Mouse (Mus musculus) adrenal gland, postnatal 25 days (tissue): Measurements from ENCODE around the gene Gm49405. TPM values are rescaled to one million over a fixed set of nuclear protein-coding genes. Genes with fewer than 3 reads are reported as not detected.
A peak's percentile ranks its signal among the peaks of the same experiment; 100 is the strongest.

Experiments used
- DNase-seq: peaks from one replicate; pipeline ENCODE4 v3.0.0; 2021; ENCODE audit warnings: mixed read lengths
- total RNA-seq: library from RNA; stranded (reverse); gene quantifications from 2 replicates; pipeline ENCODE4 v1.2.3, GENCODE M21; 2021

The Gm49405 gene
- total RNA-seq, 1 experiment from 2014 or later, result 1.3 TPM

DNA sequence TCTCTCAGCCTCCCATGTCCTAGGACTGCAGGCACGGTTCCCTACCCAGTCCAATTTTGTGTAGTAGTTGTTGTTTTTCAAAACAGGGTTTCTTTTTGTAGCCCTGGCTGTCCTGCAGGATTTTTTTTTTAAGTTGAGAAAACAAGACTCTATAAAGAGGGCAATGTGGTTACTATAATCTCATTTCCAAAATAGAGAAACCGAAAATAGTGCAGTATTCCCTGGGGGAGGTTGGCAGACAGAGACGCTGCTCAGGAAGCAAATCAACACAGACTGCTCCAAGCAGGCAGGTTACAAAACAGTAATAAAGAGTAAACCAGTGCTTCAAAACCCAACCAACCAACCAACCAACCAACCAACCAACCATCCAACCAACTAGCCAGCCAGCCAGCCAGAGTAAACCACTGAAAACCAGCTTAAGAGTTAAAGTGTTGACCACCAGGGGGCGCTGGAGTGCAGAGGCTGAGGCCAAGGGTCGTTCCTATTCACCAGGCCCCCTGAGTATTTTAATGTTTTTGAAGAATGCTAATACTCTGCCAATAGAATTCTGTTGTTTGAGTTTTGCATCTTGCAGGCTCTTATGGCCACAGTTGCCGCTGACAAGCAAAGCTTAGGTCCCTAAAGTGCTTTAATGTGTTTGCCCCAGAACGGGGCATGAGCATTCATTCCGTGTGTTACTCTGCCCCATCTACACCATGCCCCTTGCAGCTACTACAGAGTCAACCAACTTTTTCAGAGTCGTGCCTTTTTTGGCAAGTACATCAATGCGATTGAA, 51.5 kb downstream of the Gm49405 start:
- peak; percentile 74 for DNase-seq

DNA sequence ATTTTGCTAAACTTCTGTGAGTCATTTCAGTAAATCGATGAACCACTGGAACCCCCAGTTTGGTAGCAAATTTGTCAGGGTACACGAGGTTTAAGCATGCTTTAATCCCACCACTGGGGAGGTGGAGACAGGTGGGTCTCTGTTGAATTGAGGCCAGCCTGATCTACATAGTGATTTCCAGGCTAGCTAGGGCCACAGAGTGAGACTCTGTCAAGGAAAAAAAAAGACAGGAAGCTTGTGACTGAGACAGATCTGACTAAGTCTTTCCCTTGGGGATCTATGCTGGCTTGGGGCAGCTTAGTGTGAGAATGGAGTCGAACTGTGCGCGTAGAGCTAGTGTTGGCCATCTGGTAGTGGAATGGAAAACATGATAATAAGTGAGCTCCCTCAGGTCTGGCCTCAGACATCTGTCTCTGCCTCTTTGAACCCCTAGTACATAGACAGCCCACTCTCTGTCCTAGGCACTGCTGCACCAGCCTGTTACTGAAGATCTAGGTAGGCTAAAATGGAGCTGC, 52.1 kb downstream of the Gm49405 start:
- no peak for DNase-seq

DNA sequence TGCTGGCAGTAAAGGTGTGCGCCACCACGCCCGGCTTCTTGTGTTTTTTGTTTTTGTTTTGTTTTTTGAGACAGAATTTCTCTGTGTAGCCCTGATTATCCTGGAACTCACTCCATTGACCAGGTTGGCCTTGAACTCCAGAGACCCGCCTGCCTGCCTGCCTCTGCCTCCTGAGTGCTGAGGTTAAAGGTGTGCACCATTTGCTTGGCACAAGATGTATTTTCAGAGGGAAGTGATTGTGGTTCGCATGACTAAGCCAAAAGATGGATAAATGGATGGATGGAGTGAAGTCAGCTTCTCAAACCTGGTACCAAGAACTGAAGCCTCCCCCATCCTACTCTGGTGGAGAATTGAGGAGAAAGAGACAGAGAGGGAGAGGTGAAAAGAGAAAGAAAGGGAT, 54.2 kb downstream of the Gm49405 start:
- no peak for DNase-seq

Other genes starting within 250 kb of the Gm49405 start
- gene Kmt5b, start 233.2 kb upstream of the Gm49405 start, total RNA-seq, result 72.1 and 75.9 TPM in 2 replicates
- 72.2 and 82.8 TPM in 2 replicates for gene Chka, start 148.9 kb upstream of the Gm49405 start, total RNA-seq
- gene Tcirg1, start 93.5 kb upstream of the Gm49405 start, total RNA-seq, result 83.9 and 87.0 TPM in 2 replicates
- gene Ndufs8, start 87.9 kb upstream of the Gm49405 start, total RNA-seq, result 338 and 341 TPM in 2 replicates
- 131 and 209 TPM in 2 replicates for gene Aldh3b1, start 70.8 kb upstream of the Gm49405 start, total RNA-seq
- gene Unc93b1, start 65.4 kb upstream of the Gm49405 start, total RNA-seq, result 46.5 and 69.6 TPM in 2 replicates
- gene Aldh3b3, start 42.0 kb upstream of the Gm49405 start, total RNA-seq, result 0.48 and 1.3 TPM in 2 replicates
- gene Aldh3b2, start 28.3 kb upstream of the Gm49405 start, total RNA-seq, result 10.0 and 11.6 TPM in 2 replicates
- 18.5 and 27.6 TPM in 2 replicates for gene Acy3, start 14.1 kb upstream of the Gm49405 start, total RNA-seq
- gene Tbx10, start 7.9 kb upstream of the Gm49405 start, total RNA-seq, result not detected in 2 replicates
- gene Nudt8, start within 50 bp of the Gm49405 start, total RNA-seq, result 18.7 and 24.8 TPM in 2 replicates
- 0.76 and 2.4 TPM in 2 replicates for gene Doc2g, start 2.7 kb downstream of the Gm49405 start, total RNA-seq
- 244 and 297 TPM in 2 replicates for gene Ndufv1, start 12.2 kb downstream of the Gm49405 start, total RNA-seq
- 383 and 392 TPM in 2 replicates for gene Gstp1, start 37.4 kb downstream of the Gm49405 start, total RNA-seq
- gene Gstp2, start 45.4 kb downstream of the Gm49405 start, total RNA-seq, result 58.6 and 65.7 TPM in 2 replicates
- gene Gstp3, start 58.9 kb downstream of the Gm49405 start, total RNA-seq, result 0.76 and 5.2 TPM in 2 replicates
- not detected in 2 replicates for gene Cabp2, start 81.0 kb downstream of the Gm49405 start, total RNA-seq
- gene Cdk2ap2, start 96.6 kb downstream of the Gm49405 start, total RNA-seq, result 84.7 and 88.0 TPM in 2 replicates
- 54.8 and 73.7 TPM in 2 replicates for gene Pitpnm1, start 99.4 kb downstream of the Gm49405 start, total RNA-seq
- gene Aip, start 125.2 kb downstream of the Gm49405 start, total RNA-seq, result 108 and 117 TPM in 2 replicates
- 0.12 TPM in 1 of 2 replicates, not detected in the other for gene Gpr152, start 139.2 kb downstream of the Gm49405 start, total RNA-seq
- gene Cabp4, start 143.4 kb downstream of the Gm49405 start, total RNA-seq, result 0.94 and 1.3 TPM in 2 replicates
- gene Coro1b, start 148.0 kb downstream of the Gm49405 start, total RNA-seq, result 179 and 226 TPM in 2 replicates
- 3.9 and 6.0 TPM in 2 replicates for gene Ptprcap, start 153.0 kb downstream of the Gm49405 start, total RNA-seq
- gene Rps6kb2, start 162.7 kb downstream of the Gm49405 start, total RNA-seq, result 48.8 and 52.6 TPM in 2 replicates
- gene Carns1, start 174.9 kb downstream of the Gm49405 start, total RNA-seq, result 2.6 and 4.1 TPM in 2 replicates
- 1.0 TPM in 1 of 2 replicates, not detected in the other for gene Tbc1d10c, start 190.7 kb downstream of the Gm49405 start, total RNA-seq
- 373 and 392 TPM in 2 replicates for gene Ppp1ca, start 191.4 kb downstream of the Gm49405 start, total RNA-seq
- gene Rad9a, start 201.0 kb downstream of the Gm49405 start, total RNA-seq, result 10.1 and 10.8 TPM in 2 replicates
- 11.0 and 14.5 TPM in 2 replicates for gene Clcf1, start 213.6 kb downstream of the Gm49405 start, total RNA-seq
- gene AC109138.7, start 213.7 kb downstream of the Gm49405 start, total RNA-seq, result not detected in 2 replicates
- 56.8 and 60.4 TPM in 2 replicates for gene Pold4, start 231.3 kb downstream of the Gm49405 start, total RNA-seq